Mouse (Mus musculus) macrophage (primary cell): Measurements from ENCODE around the gene Chuk. TPM values are rescaled to one million over a fixed set of nuclear protein-coding genes. Genes with fewer than 3 reads are reported as not detected.
A peak's percentile ranks its signal among the peaks of the same experiment; 100 is the strongest.

Source experiments
- H3K27ac ChIP-seq: fragments of 350-480 bp; formaldehyde crosslinking; 2 replicates; pipeline ENCODE4 v1.9.0; 2021
- H3K36me3 ChIP-seq: fragments of 350-480 bp; formaldehyde crosslinking; 2 replicates; pipeline ENCODE4 v1.9.0; 2021; ENCODE audit errors: inconsistent target
- H3K4me3 ChIP-seq: fragments of 350-480 bp; formaldehyde crosslinking; 2 replicates; pipeline ENCODE4 v1.9.0; 2021; ENCODE audit errors: inconsistent target
- H3K79me2 ChIP-seq: fragments of 350-480 bp; formaldehyde crosslinking; 2 replicates; pipeline ENCODE4 v1.9.0; 2021; ENCODE audit errors: inconsistent target
- WGBS: methylation state at CpG from one replicate; pipeline ENCODE4 v1.1.7; 2026; ENCODE audit warnings: inconsistent platforms; ENCODE audit not compliant: missing documents; 5-methylcytosine and 5-hydroxymethylcytosine counted together
- polyA plus RNA-seq: library from polyadenylated mRNA; stranded (reverse); fragments of 250-400 nt; gene quantifications from 3 replicates; pipeline ENCODE4 v1.2.4, GENCODE M21; 2018; ENCODE audit warnings: inconsistent platforms
- total RNA-seq, 78 experiments: library from RNA; depleted of rRNA; stranded (reverse); fragments of 250-400 nt; gene quantifications; 1 replicate in 9 of 78; 2 replicates in 24 of 78; 3 replicates in 43 of 78; 4 replicates in 2 of 78; pipeline ENCODE4 v1.2.4; 2018; ENCODE audit warnings: inconsistent platforms in 56 of 78

Chuk gene
- 100 to 1,000 TPM; 183 to 380 (median 321) TPM for total RNA-seq (2018; cell fraction: chromatin; rRNA removed)
- total RNA-seq (2018; cell fraction: cytosol; rRNA removed): 10 to 100 TPM; 26.3 to 41.9 (median 35.5) TPM
- total RNA-seq (2018; cell fraction: nucleus; rRNA removed): 100 to 1,000 TPM; 112 to 221 (median 157) TPM
- 20.5 to 49.0 TPM (median 40.3 TPM) in 3 replicates for polyA plus RNA-seq

DNA sequence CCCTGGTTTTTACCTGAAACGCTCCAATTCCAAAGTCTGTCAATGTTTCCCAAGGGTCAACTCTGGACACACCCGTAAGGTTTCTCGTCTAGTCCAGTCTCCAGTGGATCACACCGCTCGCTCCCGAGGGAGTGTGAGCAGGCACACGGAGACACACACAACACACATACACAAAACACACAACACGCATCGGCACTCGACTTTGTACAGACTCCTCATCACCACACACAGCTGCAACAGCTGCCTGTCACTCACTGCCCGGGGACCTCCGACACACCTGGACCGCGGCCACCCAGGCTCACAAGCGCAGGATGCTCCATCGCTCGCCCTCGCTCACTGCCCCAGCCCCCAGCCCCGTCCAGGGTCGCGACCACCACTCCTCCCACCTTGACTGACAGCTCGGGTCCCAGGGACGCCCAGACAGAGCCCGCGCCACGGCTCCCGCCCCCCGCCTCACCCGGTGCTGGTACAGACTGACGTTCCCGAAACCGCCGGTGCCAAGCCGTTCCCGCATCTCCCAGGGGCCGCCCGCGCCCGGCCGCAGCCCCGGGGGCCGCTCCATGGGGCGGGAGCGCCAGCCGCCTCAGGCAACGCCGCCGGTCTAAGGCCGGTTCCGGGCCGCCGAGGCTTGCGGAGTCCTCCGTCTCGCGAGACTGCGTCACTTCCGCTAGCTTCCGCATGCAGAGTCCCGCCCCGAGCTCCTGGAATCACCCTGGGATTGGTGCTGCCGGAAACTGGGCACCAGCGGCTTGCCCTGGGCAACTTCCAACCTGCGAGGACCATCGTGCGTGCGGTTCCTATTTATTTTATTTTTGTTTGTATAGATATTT is at the start of gene Chuk:
Gene Chuk, minus strand, starts transcription at position 650 of the 830 bp plus-strand sequence.
- peak within 1 kb of the TSS; percentile 46 for H3K27ac ChIP-seq
- under 1% methylated on average over 67 of the region's 67 CpGs for WGBS
- peaks cover 9% of the 10 kb centered on the region; the same call in 1 of the 2 replicates for H3K36me3 ChIP-seq
- H3K79me2 ChIP-seq: peaks cover 50% of the 10 kb centered on the region
- peak within 1 kb of the TSS; percentile 84 for H3K4me3 ChIP-seq

DNA sequence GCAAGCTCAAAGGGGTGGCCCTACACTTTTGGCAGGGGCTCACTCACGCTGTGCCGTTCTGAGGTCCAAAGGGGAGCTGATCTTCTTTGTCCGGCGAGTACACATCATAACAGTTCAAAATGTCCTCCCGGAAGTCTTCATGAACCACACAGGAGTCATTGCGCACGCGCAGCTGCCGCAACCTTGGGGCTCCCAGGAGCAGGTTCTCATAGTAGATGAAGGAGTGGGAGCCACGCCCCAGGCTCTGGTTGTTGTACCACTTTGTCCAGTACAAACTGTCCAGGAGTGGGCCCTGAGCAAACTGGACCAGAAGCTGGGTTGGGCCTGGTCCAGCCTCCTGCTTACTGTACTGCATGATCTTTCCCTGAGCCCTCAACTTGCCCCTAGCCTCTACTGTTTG is 49.7 kb upstream of the Chuk start:
- H3K79me2 ChIP-seq: no peaks in the 10 kb centered on the region
- no peak overlapping the region for H3K4me3 ChIP-seq
- no peak overlapping the region for H3K27ac ChIP-seq
- no peaks in the 10 kb centered on the region for H3K36me3 ChIP-seq
- 93% methylated on average over 10 of the region's 10 CpGs for WGBS

DNA sequence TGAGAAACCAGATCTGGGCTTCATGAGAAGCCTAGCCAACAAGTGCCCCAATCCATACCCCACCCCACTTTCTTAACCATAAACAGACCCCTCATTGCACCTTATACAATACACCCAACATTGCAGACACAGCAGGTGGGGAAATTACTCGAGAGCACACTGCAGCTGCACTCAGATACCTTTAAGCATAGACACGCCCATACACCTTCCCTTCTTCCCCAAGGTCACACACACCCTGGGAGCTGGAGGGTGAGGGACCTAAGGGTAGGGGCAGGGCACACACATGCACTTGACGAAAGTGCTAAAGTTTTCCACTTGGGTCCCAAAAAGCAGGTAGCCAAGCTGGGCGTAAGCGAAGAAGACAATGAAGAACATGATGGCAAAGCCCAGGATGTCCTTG is 46.5 kb upstream of the Chuk start:
- H3K27ac ChIP-seq: no peak overlapping the region
- 78% methylated on average over 4 of the region's 5 CpGs for WGBS
- H3K36me3 ChIP-seq: no peaks in the 10 kb centered on the region
- no peak overlapping the region for H3K4me3 ChIP-seq
- no peaks in the 10 kb centered on the region for H3K79me2 ChIP-seq

DNA sequence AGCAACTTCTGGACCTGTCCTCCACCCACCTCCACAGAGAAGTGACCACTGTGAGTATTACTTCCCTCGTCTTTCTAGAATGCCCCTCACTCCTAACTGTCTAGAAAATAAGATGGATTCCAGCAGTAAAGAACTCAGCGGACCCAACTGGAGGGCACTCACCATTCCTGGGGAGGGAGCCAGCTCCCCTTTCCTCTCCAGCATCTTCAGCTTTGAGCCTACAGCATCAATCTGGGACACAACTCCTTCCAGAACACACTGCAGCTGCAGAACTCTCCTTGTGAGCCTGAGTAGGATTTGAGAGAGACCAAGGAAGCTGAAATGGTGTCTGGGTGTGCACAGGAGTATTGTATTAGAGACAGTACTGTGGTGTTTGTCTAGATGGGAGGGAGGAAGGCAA is 41.7 kb upstream of the Chuk start:
- Histone ChIP-seq H3K4me3 (no peak overlapping the region), H3K36me3 (no peaks in the 10 kb centered on the region), H3K79me2 (peaks cover 10% of the 10 kb centered on the region; the same call in 1 of the 2 replicates), H3K27ac (no peak overlapping the region)
- 97% methylated on average over 2 of the region's 2 CpGs for WGBS

DNA sequence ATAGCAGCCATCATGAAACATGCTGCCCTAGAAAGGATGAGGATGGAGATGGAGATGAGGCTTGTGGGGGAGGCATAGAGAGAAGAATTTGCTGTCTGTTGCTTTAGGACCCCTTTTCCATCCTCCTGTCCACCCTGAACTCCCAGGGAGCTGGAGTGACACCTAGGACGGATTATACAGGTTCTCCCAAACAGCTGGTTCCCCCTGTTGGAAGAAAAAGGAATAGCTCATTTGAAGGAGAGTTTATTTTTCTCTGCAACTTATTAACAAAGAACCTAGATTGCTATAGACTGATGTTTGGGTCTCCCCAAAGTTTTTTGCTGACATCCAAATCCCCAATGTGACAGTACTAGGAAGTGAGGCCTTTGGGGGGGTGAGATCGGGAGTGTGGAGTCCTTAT is 41.1 kb upstream of the Chuk start:
- 24% methylated on average over 2 of the region's 2 CpGs for WGBS
- Histone ChIP-seq H3K36me3 (peaks cover 1% of the 10 kb centered on the region; the same call in 1 of the 2 replicates), H3K79me2 (peaks cover 10% of the 10 kb centered on the region; the same call in 1 of the 2 replicates), H3K4me3 (no peak overlapping the region), H3K27ac (no peak overlapping the region)

DNA sequence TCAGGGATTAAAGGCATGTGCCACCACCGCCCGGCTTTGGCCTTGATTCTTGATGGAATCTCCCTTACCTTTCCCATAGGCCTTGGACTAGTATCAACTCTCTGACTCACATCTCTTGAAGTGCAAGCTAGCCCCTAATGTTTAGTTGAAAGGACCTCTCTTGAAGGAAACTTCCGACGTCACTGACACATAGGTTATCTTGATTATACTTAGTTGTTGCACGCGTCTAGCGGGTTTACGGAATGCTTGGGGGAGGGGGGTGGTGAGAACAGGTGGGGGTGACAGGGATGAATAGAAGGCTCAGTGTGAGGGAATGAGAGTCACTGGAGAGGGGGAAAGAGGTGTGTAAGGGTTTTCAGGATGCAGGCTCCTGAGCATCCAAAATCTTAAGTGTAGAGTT is 39.7 kb upstream of the Chuk start:
- H3K79me2 ChIP-seq: peaks cover 10% of the 10 kb centered on the region; the same call in 1 of the 2 replicates
- peaks cover 15% of the 10 kb centered on the region for H3K36me3 ChIP-seq
- no peak overlapping the region for H3K27ac ChIP-seq
- WGBS: 96% methylated on average over 7 of the region's 8 CpGs
- H3K4me3 ChIP-seq: no peak overlapping the region

DNA sequence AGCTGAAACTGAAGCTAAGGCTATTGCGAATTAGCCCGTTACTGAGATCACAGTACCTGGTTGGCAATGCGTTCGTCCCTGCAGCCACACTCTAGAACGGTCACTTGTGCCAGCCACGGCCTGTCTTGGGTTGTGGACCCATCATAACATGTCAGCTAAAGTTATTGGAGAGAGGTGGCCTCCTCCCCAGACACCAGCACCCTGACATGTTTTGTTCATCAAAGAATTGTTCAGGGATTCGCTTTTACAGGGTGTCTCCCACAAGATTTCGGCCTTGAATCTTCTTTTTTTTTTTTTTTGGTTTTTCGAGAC is 39.2 kb upstream of the Chuk start:
- H3K36me3 ChIP-seq: peaks cover 19% of the 10 kb centered on the region
- WGBS: 66% methylated on average over 9 of the region's 9 CpGs
- no peak overlapping the region for H3K4me3 ChIP-seq
- no peak overlapping the region for H3K27ac ChIP-seq
- H3K79me2 ChIP-seq: peaks cover 10% of the 10 kb centered on the region; the same call in 1 of the 2 replicates

DNA sequence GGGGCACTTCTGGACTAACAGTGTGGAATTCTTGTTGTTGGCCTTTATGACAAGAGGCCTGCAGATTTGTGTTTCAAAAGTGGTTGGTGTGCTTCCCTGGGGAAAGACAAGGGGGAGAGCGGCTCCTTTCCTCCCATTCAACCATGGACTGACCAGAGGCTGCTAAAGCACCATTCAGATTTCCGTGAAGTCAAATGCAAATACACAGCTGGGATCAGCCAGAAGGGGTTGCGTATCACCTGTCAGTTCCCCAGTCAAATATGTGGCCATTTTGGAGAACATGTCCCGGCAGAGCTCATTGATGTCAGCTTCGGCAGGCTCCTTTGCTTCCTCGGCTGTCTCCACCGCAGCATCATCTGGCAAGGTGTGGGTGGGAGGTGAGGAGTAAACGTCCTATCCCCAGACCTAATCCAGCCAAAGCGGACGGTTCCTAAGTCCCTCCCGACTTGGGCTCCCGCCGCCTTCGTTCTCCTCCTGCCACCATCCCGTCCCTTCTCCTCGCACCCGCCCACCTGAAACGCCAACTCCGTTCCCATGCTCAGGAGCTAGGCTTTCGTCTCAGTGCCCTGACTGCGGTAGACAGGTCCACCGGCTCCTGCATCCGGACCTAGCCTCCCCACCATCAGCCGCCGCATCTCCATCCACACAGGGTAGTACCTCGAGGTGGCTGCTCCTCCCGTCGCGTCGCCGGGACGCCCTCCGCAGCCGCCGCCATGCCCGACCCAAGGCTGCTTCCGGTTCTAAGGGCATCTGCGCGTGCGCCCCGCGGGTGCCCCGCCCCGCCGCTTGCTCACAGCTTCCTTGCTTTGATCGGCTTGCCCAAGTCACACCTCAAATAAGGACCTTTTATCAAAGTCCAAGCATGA is 38.7 kb upstream of the Chuk start, which contains the start of gene Bloc1s2:
Gene Bloc1s2, minus strand, starts transcription at position 745 of the 866 bp plus-strand sequence.
- 0 out of 2 replicates have a peak within 1 kb of the TSS, but pooled peaks have one; percentile 24 for H3K27ac ChIP-seq
- peak within 1 kb of the TSS; percentile 83 for H3K4me3 ChIP-seq
- H3K36me3 ChIP-seq: peaks cover 25% of the 10 kb centered on the region
- WGBS: 2% methylated on average over 46 of the region's 46 CpGs
- H3K79me2 ChIP-seq: peaks cover 10% of the 10 kb centered on the region; the same call in 1 of the 2 replicates

DNA sequence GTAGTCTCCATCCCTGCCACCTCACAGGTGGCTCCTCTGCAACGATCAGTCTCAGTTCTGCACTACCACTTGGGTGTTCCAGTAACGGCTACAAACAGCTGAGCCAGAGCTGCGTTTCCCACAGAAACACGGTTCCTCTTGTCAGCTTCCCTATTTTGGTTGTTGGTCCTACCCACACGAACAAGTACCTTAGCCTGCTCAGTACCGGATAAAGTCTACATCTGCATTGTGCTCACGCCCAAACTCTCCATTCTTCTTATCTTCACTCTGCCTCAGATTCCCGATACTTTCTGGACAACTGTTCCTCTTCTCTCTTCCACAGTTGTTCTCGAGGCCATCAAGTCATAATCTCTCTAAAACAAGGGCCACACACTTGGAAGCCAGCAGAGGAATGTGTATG is 37.1 kb upstream of the Chuk start:
- peaks cover 10% of the 10 kb centered on the region; the same call in 1 of the 2 replicates for H3K79me2 ChIP-seq
- H3K4me3 ChIP-seq: no peak overlapping the region
- WGBS: 8% methylated on average over 9 of the region's 9 CpGs
- H3K36me3 ChIP-seq: peaks cover 35% of the 10 kb centered on the region
- H3K27ac ChIP-seq: no peak overlapping the region

DNA sequence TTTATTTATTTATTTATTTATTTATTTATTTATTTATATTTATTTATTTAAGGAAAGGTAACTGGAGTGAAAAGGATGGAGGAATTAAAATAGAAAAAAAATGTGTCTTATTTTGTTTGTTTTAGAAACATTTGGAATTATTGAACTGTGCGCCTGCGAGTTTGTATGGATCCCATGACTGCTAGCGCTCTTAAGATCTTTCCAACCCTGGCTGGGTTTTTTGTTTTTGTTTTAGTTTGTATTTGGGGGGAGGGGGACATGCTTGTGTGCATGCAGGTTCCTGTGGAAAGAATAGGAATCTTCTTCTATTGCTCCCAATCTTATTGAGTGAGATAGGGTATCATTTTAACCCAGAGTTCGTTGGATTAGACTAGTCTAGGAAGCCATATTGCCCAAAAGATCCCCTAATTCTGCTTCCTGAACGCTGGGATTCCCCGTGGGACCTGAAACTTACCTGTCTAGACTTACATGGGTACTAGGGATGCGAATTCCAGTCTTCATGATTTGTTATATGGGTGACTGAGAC is 28.7 kb upstream of the Chuk start:
- Histone ChIP-seq H3K79me2 (peaks cover 36% of the 10 kb centered on the region), H3K27ac (peak overlapping the region; percentile 75), H3K36me3 (peaks cover 20% of the 10 kb centered on the region; the same call in 1 of the 2 replicates), H3K4me3 (peak overlapping the region; percentile 97)
- WGBS: 54% methylated on average over 7 of the region's 7 CpGs

DNA sequence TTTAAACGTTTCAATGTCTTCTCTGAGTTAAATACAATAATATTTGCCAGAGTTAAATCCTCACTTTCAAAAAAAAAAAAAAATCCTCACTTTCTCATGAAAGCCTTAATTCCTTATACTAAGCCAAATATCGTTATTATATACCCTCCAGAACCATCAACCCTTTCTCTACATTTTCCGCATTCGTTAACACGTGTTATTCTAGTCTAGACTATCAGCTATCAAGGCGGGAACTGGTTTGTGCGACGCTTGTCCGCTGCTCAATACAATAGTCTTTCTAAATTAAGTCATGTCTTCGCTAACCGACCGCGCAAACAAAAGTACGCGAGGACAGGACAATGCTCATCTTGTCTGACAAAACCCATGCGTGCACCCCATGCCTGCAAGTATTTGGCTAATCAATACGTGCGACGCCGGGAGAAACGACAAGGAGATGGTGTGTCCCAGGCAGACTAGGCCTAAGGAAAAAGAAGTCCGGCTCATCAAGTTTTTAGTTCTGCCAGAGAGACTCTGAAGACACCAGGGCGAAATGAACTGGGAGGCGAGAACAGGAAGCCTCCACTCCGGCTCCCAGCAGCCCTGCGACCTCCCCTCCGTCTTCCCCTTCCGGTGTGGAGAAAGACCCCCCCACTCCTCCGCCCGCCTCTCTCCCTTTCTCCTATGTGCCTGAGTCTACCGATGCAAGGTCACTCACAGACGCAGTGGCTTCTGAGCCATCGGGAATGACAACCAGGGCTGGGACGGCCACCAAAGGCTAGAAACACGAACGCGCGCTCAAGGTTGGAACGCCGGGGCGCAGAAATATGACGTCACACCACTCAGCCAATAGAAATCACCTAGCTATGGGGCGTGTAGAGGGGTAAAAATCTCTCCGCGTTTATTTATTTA is 28.0 kb upstream of the Chuk start, which contains the start of gene Cwf19l1:
Gene Cwf19l1, minus strand, starts transcription at position 805 of the 888 bp plus-strand sequence.
- H3K4me3 ChIP-seq: peak within 1 kb of the TSS; percentile 97
- peak within 1 kb of the TSS; percentile 75 for H3K27ac ChIP-seq
- peaks cover 36% of the 10 kb centered on the region for H3K79me2 ChIP-seq
- peaks cover 23% of the 10 kb centered on the region; the same call in 1 of the 2 replicates for H3K36me3 ChIP-seq
- under 1% methylated on average over 45 of the region's 45 CpGs for WGBS

DNA sequence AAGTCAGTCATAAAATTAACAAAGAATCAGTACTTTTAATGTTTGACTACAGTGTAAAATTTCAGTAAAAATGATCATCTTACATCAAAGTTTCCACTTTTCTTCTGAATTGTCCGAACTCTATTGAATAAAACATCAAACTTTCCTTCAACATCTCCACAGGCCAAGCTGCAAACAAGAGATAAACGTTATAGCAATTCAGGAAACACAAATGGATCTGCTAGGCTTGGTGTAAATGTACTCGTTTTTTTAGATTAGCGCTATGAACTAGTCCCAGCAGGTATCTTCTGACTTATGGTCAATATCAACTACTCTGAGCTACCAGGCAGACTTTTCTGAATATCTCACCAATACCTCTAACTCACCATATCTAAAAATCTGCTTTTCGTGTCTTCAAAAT is 25.6 kb upstream of the Chuk start:
- no peak overlapping the region for H3K4me3 ChIP-seq
- peaks cover 34% of the 10 kb centered on the region for H3K36me3 ChIP-seq
- WGBS: 94% methylated on average over 5 of the region's 5 CpGs
- peaks cover 36% of the 10 kb centered on the region for H3K79me2 ChIP-seq
- no peak overlapping the region for H3K27ac ChIP-seq

DNA sequence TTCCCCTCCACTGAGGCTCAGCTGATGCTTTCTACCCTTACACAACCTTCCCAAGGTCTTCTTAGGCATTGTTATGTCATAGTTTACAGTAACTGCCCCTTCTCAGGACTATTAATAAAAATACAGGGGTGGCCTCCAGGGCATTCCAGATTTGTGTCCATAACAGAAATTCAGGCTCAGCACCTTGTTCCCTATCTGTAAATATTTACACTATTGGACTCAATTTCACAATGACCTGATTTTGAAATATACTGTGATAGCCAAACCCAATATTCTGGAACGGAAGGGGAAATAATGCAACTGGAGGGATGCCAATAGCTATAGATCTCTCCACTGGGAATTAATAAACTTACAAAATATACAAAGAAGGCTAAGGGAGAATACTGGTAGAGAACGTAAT is 21.3 kb upstream of the Chuk start:
- Histone ChIP-seq H3K79me2 (peaks cover 16% of the 10 kb centered on the region), H3K27ac (no peak overlapping the region), H3K36me3 (peaks cover 75% of the 10 kb centered on the region), H3K4me3 (no peak overlapping the region)
- WGBS: 85% methylated on average over 2 of the region's 2 CpGs
